Mouse (Mus musculus) thymus, postnatal 14 days (tissue): Measurements from ENCODE around the gene Tal1.
A peak's percentile ranks its signal among the peaks of the same experiment; 100 is the strongest.

Experiments
- DNase-seq: peaks from one replicate; pipeline ENCODE4 v3.0.0; 2021

Tal1 gene

DNA sequence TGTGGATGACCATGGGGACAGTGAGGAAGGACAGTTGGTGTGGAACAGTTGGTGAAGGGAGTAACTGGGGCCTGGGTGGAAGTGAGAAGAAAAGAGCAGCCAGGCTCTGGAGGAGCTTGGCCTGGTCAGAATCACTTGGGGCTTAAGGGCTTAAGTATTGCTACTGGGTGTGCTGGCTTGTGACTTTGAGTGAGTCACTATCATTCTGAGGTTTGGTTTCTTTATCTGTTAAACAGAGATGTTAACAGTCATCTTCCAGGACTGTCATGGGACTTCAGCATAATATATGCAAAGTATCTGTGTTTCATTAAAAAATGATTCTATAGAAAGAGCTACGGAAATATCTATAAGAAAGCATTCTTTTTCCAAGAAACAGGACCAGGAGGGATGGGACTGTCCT lies 18.6 kb downstream of the Tal1 start:
- DNase-seq: no peak

DNA sequence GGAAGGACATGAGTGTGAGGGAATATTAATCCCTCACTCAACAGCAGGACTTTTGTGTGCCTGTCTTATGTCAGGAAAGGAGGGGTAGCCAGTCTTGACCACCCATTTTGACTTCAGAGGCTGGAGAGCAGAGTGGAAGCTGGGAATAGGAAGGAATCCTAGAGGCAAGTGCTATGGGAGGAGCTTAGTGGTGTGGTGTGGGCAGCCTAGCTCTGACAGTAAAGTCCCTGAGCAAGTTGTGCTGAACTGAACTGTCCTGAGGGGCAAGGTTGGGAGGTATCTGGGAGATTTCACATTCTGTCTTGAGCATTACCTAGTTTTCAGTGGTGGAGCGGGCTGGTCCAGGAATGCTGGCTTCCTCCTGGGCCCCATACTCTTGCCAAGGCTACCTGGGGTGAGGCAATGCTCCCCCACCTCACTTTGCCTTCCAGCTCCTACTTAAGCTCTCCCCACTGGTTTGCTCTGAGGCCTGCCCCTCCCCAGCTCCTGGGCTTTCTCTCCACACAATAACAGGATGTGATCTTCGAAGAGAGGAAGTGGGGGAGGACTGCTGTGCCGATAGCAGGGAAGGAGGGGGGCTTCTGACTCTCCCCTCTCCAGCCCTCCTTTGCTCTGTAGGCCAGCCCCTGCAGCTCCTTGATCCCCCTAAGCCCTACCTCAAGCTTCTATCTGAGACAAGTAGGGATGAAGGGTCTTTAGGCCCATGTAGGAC lies 19.1 kb downstream of the Tal1 start:
- DNase-seq: peak; percentile 53

DNA sequence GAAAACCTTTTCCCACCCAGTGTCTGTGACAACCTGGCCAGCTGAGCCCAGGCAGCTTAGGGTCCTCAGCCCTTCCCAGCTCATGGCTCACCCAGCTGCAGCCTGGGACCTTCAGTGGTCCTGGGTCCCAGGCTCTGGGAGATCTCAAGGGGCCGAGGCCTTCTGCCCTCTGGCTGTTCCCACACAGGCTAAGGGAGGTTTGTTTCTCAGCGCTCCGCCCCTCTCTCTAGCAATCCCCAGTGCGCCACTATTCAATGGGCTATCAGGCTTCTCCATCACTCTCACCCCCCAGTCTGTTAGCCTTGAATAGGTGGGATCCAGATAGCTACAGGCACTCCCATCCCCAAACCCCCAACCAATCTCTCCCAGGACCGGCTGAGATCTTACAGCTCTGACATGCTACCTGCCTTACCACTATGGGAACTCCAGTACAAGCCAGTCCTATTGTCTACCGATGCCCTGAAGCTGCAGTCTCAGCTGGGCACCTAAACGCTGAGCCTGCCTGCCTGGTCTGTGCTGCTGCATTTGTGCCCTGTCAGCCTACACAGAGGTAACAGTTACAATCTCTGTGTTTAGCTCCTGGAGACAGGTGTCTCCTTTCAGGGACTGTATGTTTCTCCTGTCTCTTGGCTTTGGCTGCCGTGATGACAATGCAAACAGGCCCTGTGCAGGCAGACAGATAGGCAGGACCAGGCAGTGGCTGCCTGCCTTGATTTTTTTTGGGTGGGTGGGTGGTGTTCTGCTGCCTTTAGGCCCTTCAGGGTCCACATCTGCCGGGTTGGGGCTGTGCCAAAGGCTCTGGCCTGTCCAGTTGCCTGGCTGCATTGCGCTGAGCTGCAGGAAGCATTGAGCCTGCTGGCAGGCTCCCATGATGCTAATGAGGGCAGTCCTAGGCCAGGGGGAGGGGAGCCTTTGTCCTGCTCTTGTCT lies 22.9 kb downstream of the Tal1 start:
- DNase-seq: no peak

DNA sequence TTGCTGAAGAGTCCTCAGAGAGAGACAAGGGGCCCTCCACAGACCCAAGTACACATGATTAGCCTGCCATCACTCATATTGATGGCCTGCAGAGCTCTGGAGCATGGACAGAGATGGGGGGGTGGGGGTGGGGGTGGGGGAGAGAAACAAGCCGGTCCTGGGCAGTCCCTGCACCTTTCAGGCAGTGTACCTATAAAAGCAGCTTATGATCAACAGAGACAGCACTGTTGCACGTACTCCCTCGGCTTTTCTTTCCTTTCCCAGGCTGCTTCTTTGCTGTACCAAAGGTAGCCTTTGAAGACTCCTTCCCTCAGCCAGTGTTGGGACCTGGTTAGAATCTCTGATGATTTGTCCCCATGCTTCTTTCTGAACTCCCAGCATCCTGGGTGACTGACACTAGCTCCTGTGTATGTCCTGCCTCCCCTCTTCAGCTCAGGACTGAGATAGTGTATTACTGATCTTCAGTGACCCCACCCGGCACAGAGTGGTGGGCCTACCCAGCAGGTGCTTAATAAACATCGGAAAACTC lies 23.7 kb downstream of the Tal1 start:
- no peak for DNase-seq

DNA sequence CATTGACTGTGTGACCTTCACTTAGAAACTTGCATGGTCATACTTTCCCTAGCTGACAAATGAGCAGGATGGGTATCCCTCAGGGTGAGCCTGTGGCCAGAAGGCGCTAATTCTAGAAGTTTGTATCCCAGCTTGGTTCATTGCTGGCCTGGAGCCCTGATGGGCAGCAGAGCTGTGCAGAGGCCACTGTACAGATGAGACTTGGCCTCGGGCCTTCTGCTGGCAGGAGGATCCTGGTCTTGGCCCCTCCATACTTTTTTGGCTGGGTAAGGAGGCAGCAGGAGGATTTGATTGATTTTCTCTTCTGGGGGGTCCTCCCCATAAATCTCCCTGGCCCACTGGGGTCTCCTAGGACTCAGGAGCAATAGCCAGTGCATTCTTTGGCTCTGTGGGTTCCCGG lies 26.8 kb downstream of the Tal1 start:
- DNase-seq: no peak

DNA sequence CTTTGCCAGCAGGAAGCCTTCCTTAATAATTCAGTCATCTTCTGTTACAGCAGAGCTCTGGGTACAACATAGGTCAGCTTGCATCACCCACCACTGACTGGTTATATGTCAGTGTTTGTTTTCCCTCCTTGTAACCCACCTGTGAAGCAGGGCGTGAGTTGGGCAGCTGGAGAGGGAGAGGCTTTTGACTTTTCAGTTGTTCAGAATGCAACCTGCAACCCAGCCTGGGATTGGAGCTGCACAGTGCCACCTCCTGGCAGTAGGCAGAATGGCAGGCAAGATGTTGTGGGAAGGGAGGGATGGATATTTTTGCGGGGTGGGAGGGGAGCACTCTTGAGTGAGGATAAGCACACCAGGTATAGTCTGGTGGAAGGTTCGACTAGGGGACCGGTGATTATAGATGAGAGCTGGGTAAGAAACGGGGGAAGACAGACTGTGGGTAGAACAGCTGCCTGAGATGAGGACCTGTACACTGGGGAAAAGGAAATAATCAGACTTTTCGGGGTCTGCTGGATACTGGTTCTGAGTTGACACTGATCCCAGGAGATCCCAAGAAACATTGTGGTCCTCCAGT lies 29.4 kb downstream of the Tal1 start:
- DNase-seq: peak; percentile 56

DNA sequence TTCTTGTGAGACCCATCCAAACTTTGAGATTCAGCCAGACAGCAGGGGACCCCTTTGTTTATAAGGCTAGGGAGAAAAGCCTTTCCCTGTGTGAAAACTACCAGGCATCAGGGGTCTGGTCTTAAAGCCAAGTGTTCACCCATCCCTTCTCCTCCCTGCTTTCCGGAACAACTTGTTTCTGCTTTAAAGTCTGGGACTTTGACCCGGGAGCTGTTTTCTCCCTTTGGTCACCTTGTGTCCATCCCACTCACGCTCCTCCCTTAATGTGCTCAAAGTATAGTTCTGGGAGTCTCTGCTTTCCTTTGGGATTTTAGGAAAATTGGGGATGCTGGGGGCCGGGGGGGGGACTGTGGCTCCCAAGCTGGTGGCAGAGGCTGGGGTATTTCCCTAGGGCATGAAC lies 30.0 kb downstream of the Tal1 start:
- DNase-seq: no peak

DNA sequence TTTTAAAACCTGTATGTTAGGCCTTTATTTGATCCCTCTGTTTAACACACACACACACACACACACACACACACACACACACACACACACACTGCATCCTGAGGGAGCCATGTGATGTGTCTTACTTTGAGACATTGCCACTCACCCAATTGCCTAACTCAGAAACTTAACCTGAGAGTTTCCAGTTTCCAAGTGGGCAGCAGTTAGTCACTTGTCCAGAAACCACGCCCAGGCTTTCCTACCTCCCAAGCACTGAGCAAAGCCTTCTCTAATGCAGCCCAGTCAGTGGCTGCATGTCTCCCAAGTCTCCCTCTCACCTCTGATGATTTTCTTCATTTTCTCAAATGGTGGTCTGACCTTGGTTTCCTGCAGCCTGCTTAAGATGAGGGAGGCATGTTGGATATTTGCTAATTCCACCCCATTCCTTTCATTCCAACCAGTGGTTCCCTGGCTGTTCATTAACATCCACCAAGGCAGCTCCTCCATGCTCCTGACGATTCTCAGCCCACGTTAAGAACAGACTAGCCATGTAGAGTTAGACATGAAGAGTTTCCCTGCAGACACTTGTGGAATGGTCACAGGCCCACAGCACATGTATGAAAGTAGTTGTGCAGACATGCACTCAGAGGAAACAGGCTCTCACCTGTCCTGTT lies 30.7 kb downstream of the Tal1 start:
- DNase-seq: no peak

DNA sequence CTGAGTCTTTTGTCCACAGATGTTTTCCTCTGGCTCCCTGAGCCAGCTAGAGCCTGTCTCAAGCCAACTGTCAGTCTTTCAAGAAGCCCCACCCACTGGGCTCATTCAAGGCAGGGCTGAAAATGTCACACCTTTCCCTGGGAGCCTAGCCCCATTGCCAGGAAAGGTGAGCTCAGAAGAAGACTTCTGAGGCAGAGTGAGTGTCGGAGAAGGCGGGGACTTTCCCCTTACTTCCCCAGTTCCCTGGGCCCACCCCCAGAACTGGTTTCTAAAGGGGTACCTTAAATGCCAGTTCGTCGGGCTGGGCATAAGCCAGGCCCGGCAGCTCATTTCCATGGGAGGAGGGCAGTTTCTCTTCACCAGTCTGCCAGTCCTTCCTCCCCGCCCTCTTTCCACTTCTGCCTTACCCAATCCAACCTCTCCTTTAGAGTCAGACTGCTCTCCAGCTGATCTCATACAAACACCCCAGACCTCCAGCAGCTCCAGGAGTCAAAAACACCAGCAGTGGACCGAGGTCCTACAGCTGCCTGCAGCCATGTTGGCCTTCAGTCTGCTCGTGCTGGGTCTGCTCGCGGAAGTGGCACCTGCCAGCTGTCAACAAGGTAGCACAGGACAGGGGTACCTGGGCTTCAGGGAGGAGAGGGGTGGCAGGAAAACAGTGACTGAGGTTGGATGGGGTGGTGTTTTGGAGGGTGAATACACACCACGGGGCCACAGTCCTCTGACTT lies 32.5 kb downstream of the Tal1 start, which contains the start of gene Pdzk1ip1:
TSS of gene Pdzk1ip1 (plus strand) at position 98 of the 728 bp plus-strand sequence.
- DNase-seq: no peak

DNA sequence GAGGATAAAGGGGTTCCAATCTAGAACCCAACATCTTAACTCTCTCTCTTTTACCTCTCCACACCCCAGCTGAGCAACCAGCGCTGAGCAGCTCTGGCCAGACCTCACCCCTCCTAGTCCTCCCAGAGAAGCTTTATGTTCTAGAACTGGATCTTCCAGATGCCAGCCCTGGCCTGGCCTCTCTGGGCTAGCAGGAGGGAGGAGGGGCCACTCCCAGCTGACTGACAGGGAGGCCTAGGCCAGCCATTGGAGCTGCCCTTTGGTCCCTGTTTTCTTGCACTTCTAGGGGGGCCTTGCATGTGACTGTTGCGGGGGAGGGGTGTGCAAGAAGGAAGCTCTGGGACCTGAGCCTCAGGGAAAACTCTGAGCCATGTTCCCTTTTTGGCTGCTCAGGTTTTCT lies 34.4 kb downstream of the Tal1 start:
- no peak for DNase-seq

DNA sequence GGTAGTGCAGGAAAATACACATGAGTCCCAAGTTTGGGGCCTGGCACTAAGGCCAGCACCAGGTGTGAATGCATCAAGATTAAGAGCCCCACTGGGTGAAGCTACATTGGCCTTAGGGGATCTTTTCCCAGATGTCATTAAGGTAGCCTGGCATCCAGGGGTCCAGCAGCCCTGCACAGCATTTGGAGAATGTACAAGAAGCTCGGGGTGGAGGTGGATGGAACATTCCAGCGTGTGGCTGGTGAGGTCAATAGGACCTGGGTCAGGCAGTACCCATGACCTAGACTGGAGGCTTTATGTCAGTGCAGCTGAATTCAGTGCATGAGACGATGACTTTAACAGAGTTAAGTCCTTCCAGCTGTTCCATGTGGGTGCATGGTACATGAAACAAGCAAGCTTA lies 35.6 kb downstream of the Tal1 start:
- no peak for DNase-seq

DNA sequence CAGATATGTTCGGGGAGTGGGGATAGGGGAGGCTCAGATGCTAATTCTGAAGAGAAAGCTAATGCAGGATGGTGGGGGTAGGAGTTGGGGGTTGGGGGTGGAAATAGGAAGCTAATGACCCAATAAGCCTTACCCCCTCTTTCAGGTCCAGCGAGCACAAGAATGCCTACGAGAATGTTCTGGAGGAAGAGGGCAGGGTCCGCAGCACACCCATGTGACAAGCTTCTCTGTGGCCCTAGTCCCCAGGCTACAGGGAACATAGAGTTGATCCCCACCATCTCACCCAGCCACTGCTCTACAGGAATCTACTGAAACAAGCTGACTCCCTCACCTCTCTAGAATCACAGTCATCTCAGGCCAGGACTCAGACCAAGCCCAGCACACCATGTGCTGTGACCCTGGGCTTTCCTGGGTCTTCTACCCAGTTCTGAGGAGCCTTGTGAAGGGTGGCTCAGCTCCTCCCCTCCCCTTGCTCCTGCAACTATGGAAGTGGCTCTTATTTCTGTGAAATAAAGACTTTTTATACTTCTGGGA lies 37.2 kb downstream of the Tal1 start:
- no peak for DNase-seq

DNA sequence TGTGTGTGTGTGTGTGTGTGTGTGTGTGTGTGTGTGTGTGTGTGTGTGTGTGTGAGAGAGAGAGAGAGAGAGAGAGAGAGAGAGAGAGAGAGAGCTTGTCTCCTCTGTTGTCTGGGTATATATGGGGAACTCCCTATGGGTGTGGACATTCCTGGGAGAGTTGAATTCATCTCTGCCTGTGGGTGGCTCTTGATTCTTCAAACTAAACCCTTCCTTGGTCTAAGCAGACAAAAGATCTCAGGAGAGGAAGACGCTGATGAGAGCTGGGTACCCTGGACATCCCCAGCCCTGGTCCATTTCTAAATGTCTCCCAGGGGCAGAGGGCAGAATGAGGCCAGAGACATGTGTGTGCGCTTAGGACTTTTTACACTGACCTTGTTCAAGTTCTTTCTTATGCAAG lies 37.8 kb downstream of the Tal1 start:
- DNase-seq: no peak

DNA sequence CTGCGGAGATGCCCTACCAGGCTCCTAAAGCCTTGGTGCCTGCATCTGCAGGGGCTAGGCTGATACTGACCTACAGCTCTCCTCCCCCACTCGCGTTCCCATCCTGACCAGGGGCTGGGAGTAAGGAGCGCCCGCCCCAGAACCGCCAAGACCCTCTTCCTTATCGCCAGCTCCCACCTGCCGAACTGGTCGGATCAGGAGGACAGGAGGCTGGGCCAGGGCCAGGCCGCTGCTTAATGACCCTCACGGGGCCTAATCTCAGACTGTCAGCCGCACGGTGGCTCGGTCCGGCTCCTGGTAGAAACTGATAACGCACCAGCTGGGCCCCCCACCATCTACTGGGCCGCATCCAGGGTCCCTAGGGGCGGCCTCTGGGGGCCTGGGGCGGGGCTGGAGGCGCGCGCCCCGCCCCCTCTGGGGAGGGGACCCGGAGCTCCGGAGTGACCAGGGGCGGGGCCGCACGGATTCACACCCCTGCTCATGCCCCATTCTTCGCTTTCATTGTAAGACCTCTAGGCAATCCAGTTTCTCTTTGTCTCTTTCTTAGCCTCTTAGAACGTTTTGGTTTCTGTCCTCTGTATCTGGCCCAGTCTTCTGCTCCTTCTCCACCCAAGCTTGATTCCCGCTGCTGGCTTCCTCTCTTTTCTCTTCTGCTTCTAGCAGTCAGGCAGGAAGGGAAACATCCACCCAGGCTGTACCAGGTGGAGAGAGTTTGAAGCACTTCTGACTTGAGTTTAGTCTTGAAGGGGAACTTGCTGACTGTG lies 39.6 kb downstream of the Tal1 start:
- DNase-seq: no peak

DNA sequence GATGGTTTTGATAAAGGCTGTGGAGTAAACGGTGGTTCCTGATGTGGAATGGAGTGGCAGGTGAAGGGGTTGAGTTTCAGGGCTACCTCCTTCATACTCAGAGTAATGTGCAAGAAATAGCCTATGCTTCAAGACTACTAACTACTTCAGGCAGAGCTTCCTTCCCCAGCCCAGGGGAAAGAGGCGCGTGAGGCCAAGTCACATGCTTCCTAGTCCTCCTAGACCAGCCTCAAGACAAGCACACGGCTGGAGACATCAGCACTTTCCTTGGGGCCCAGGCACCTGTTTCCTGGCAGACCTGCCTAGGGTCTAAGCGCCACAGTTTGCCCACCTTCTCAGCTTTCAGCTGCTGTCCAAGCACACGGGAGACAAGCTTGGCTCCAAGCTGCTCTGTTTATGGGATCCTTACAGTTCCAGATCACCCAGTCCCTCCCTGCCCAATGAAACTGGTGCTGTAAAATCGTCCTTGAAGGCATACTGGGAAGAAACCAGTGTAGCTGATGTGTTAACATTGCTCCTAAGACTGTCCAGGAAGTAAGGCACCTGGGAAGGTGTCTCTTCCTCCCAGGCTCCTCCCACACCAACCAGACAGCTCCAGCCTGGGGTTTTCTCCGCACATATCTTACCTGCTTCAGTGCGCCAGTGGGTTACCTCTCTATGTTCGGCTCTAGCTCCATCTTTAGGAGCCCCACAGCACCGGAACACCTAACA lies 40.4 kb downstream of the Tal1 start:
- DNase-seq: no peak

DNA sequence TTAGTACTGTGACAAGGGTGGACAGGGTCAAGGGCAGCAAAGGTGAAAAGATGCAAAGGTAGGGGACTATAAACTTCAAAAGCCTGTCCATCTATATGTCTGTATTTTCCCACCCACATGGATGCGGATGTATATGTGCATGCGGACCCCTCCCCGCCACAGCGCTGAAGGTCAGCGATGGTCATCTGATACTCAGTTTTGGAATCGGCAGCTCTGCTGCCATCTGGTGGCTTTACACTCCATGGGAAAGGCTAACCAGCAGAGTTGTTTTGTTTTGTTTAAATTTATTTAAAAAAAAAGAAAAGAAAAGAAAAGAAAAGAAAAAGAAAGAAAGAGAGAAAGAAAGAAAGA lies 40.9 kb downstream of the Tal1 start:
- no peak for DNase-seq

DNA sequence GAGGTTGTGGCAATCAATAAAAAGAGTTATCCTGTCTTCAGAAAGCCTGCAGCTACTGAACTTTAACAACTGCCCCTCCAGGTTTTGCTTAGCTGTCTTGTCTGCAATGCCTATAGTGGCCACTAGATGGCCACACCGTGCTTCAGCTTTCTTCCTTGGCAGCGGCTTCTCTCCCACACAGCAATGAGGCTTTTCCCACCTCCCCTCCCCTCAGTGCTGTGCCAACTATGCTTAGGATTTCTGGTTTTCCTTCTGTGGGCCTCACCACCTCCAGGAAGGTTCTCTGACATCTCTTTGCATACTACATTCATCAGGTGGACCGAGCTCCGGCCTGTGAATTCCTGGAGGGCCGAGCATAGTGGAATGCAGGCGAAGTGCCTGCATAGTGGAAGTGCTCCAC lies 45.5 kb downstream of the Tal1 start:
- DNase-seq: peak; percentile 37

DNA sequence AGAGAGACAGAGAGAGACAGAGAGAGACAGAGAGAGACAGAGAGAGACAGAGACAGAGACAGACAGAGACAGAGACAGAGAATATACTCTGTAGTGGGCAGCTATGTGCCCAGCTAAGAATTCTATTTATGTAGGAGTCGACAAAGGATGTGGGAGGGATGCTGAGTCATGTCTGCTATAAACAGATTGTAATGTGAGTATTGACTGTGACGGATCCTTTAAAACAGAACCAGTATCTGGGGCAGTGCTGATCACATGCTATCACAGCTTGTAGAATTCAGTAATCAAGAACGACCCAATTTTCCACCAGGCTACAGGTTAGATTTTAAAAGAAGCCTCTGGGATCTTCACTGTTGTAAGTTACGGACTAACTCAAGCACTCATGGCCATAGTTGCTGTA lies 47.3 kb downstream of the Tal1 start:
- no peak for DNase-seq

DNA sequence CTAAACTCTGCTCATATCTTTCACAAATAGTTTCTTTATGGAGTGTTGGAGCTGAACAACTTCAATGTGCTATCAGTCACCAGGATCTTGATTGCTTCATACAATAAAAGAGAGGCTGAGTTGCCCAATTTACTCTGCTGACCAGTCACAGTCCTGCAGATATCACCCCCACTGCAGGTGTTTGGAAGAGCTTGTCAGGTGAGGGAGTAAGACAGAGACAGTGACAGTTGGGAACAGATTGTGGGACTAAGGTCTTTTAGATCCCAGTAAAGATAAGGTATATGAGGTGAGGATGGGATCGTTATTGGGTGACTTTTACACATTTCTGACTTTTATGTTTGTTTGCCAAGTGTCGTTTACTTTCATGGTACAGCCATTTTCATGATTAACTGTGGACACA lies 54.9 kb downstream of the Tal1 start:
- DNase-seq: no peak

DNA sequence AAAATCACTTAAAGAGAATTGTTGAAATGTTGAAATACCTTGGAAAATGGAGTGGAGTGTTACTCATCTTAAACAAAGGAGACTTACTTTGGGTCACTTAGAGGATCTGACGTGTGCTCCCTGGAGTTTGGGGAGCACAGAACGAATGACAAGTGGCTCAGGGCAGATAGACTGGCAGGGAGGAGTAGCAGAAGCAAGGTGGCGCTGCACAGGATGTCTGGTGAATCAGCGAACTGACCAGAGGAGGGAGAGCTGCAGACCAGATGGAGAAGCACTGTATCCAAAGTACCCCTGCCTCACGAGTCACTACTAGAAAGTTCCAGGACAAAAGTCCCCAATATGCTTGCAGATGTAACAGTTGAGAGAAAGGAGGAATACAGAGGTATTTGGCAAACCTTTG lies 57.0 kb downstream of the Tal1 start:
- DNase-seq: no peak

DNA sequence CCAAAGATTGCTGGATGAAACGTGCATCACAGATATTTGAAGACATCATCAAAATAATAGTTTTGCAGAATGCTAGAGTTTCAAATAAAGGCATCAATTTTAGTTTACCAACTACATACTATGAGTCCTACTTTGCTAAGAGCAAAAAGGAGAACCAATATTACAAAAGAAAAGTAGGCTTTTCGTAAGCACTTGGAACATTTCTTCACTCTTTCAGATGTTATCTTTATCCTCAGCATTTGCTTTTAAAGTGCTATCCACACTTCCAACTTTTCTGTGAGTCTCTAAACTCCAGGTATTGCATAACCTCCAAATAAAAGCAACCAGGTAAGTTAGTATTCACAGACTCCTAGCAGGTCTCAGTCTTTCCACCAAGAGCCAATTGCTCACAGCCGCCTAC lies 63.4 kb downstream of the Tal1 start:
- no peak for DNase-seq
